Mouse (Mus musculus) spleen, embryonic (tissue): ENCODE measurements around the gene Mfsd11.
"Not testable (repeated sequence)": the region's sequence is repeated elsewhere in the genome, so short reads cannot be mapped to it uniquely, and the experiment has no call there.

Source experiments
- CTCF ChIA-PET: fragments of 350-600 bp; sonication (Branson Sonifier 250); formaldehyde crosslinking; loops from one replicate; lab custom pipeline; 2022; lab: Charles Lee

Gene Mfsd11

DNA sequence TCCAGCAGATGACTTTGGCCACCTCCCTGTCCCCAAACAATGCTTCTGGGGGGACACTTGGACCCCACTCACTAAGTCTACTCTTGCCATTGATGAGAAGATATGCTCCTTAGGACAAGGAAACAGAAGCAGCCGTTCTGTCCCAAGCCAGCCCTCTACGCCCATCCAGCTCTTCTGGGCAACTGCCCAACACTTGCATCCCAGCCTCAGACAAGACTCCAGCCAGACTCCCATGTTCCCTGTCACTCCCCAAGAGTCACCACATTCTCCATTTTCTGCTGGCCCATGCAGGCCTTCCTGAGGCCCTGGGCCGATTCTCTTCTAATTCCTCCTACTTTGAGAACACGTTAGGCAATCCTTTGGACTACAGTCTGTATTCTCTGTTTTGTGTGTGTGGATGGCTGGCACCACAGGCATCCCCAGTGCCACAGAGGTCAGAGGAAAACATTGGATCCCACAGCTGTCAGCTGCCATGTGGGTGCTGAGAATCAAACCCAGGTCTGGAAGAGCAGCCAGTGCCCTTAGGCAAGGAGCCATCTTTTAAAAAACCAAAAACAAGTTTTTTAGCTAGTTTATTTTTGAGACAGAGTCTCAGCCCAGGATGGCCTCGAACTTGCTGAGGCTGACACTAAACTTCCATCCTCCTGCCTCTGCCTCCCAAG, 32.2 kb upstream of the Mfsd11 start:
- CTCF ChIA-PET, result interaction anchor here (0.6 kb wide), 1 partner anchor 12 kb away, joined by 19 read pairs; no protein-coding TSS in a partner anchor

DNA sequence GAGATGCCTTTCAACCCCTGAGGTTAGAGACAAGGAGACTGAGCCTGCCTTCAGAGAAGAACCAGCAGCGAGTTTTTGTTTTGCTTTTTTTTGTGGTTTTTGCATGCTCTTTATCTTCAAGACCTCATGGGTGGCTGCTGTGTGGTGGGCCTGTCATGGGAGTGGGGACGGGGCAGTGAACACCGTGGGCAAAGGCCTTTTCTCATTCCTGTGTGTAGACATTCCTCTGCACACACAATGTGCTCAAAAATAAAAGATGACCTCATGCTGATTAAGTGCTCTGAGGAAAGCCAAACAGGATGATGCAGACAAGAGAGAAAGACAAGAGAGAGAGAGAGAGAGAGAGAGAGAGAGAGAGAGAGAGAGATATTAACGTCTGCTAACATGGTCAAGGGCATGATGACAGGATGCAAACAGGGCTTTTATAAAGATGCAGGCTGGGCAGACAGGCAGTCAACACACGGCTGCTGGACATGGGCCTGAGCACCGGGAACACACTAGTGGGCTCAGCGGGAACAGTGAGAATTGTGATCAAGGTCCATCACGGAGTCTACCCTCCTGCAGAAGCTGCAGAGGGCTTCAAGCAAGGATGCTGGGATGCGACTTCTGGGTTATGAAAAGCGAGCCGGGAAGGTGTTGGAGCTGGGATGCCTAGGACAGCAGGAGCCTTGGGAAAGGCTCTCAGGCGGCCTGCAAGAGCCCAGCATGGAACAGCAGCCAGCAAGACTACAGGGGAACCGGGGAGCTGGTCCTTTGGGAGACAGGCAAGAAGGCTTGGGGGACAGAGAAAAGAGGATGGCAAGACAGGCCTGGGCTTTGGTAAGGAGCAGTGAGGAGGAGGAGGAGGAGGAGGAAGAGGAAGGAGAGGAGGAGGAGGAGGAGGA, 30.9 kb upstream of the Mfsd11 start:
- CTCF ChIA-PET, result no interaction called here

DNA sequence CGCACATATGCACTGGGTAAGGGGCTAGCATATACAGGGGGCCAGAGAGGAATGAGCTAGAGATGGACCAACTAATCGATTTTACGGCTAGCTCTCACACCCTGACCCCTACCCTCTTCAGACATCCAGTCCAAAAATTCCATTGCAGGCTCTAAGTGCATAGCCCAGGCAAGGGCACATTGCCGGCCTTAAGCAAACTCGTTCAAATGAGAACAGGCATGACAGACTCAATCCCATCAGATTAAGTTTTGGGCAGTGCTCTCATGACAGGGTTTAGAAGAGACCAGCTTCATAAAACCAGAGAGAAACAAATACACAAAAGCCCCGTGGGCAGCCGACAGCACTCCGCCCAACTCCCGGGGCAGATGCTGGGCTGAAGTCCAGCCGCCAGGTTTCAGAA, 30.0 kb upstream of the Mfsd11 start:
- CTCF ChIA-PET, result no interaction called here

GRCm38 (mm10) chr11:116822626-116823025, 29.6 kb upstream of the Mfsd11 start:
- CTCF ChIA-PET, result no interaction called here

GRCm38 (mm10) chr11:116823255-116823654, 29.0 kb upstream of the Mfsd11 start:
- CTCF ChIA-PET, result no interaction called here

GRCm38 (mm10) chr11:116823885-116824284, 28.4 kb upstream of the Mfsd11 start:
- CTCF ChIA-PET, result not testable (repeated sequence)

- CTCF ChIA-PET, result interaction anchor here (0.7 kb wide), 1 partner anchor 195 kb away, joined by 6 read pairs; no protein-coding TSS in a partner anchor
Observed at GRCm38 (mm10) chr11:116825230-116825629, 27.0 kb upstream of the Mfsd11 start.

DNA sequence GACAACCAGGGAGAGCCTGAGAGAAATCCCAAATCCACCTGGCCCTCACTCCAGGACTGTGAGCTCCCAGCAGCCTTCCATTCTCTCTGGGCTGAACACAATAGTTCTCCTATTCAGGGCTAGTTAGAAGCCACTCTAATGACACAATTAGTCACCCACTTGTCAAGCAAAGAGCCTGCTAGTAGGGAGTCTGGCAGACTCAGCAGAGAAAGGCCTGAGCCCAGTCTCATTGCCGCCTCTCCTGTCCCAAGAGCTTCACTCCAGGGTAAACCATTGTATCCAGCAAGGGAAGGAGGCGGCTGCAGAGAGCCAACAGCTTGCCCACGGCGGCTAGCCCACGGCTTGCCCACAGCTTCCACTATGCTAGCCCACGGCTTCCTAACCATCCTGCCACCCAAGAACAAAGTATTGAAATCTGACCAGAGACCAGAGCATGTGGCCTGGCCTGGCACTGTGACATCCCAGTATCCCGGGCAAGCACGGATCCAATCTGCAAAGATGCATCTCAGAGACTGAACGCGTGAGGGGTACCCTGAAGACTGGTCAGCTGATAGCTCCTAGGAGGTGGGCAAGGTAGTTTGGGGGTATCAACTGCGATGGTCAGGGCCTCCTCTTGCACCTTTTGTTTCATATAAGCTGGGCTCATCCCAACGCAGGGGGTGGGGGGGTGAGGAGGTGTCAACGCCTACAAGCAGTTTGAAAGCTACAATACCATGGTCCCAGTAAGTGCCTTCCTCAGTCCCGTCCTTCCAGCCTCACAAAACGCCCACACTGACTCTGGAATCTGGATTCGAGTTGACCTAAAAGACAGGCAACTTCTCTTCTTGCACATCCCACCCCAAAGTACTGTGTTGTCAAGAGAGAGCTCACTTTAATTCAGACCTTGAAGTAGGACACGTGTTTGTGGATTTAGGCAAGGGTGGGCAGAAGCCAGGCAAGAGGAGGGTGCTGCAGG, 25.4 kb upstream of the Mfsd11 start:
- CTCF ChIA-PET, result interaction anchor here (0.6 kb wide), 1 partner anchor 1466 kb away, joined by 3 read pairs; no protein-coding TSS in a partner anchor

- CTCF ChIA-PET, result no interaction called here
Observed at GRCm38 (mm10) chr11:116827534-116828165, 24.6 kb upstream of the Mfsd11 start, which contains the start of gene Mxra7. Gene Mxra7, minus strand, starts transcription at chr11:116828046.

GRCm38 (mm10) chr11:116832172-116832685, 20.0 kb upstream of the Mfsd11 start:
- CTCF ChIA-PET, result no interaction called here

GRCm38 (mm10) chr11:116834954-116835353, 17.3 kb upstream of the Mfsd11 start:
- CTCF ChIA-PET, result no interaction called here

GRCm38 (mm10) chr11:116836283-116836682, 16.0 kb upstream of the Mfsd11 start:
- CTCF ChIA-PET, result no interaction called here

DNA sequence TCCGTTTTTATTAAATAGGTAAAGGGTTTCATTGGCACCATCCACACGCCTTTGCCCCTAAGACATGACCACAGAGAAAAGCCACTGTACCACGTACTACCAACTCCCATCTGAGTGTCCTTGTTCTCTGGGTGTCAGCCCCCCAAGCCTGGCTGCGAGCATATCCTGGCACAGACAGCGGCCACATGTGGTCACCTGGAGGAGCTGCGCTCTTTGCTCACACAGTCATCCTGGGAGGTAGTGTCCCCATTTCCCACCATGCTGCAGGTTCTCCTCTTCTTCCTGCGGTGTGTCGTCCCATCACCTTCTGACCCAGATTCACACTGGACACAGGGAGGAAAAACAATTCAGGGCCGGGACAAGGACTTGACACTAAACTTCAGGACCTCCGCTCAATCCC, 14.8 kb upstream of the Mfsd11 start:
- CTCF ChIA-PET, result no interaction called here

DNA sequence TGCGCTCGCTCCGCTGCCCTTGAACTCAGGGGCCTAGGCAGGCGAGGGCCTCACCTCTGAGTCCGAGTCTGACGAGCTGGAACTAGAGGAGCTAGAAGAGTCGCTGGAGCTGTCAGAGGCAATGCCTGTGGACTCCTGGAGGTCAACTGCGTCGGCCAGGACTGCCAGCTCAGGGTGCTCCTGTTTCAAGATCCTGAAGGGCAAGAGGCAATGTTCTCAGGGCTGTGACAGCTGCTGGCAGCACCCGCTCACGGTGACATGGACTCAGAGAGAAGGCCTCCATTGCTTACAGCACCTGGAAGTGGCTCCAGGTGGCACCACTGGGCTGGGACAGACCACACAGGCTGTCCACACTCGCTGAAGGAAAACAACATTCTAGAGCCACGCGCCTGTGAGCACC, 13.3 kb upstream of the Mfsd11 start:
- CTCF ChIA-PET, result no interaction called here

DNA sequence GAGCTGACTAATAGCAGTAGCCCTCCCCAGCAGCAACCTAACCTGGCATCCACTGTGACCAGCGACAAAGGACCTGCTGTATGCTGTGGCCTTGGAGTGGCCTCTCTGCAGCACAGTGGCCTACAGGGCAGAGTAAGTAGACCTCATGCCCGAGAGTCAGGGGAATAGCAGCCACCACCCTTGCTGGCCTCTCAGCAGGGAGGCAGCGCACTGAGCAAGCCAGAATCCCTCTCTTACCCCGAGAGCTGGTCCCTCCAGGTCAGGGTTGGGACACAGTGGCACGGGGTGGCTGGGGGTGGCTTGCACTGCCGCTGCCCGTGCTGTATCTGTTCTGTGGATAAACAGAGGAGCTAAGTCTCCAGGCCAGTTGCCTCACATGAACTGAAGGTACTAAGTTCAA, 12.6 kb upstream of the Mfsd11 start:
- CTCF ChIA-PET, result no interaction called here

GRCm38 (mm10) chr11:116840748-116841147, 11.5 kb upstream of the Mfsd11 start:
- CTCF ChIA-PET, result no interaction called here

GRCm38 (mm10) chr11:116842531-116843260, 9.5 kb upstream of the Mfsd11 start:
- CTCF ChIA-PET, result interaction anchor here (1.0 to 1.9 kb wide), 2 partner anchors 10 to 11 kb away, joined by 3 to 4 read pairs; partner anchors contain the start of genes Mfsd11 and Srsf2

DNA sequence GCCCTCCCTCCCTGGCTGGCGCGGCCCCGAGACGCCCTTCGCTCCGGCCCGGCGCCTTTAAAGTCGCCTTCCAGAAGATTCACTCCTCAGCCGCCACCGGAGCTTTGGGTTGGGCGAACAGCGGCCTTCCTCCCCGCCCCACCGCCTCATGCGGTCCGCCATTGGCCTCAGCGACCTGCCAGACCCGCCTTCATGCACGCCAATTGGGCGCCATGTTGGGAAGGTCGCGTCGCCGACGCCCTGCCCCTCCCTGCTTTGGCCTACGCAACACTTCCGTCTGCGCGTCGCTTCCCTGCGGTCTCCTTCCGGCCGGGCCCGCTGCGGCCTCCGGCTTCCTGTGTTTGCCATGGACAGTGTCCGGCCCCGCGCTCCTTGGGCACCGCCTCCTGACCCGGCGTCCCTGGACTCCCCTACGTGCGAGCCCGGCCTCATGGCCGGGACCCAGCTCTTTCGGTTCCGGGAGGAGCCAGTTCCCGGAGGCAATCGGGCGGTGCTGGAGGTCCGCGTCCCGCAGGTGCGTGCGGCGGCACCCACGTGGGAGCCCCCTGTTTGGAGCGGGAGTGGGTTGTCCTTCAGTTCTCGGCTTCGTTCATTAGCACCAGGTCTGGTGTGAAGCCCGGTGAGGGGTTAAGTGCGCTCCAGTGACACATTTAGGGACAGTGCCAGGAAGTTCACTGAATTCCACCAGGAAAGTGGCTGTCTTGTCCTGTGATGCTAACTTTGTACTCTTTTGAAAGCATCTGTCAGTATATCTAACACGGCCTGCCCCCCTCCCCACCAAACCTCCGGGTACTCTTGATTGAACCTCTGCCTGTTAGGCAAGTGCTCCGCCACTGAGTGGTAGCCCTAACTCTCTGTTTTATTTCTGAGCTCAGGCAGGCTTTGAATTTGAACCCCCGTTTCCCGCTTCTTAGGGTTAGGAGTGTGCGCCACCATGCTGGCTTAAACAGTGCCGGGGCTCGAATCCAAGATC, 8.7 kb upstream of the Mfsd11 start, which contains the start of the genes Mettl23 and Jmjd6:
Gene Mettl23, plus strand, starts transcription at position 18 of the 973 bp plus-strand sequence.
Gene Jmjd6, minus strand, starts transcription at position 189 of the 973 bp plus-strand sequence.
- CTCF ChIA-PET, result interaction anchor here (1.9 kb wide), 1 partner anchor 9 kb away, joined by 4 read pairs; the partner anchor contains the start of genes Mfsd11 and Srsf2
